Mouse (Mus musculus): ENCODE measurements around the gene Mfsd6.

DNA sequence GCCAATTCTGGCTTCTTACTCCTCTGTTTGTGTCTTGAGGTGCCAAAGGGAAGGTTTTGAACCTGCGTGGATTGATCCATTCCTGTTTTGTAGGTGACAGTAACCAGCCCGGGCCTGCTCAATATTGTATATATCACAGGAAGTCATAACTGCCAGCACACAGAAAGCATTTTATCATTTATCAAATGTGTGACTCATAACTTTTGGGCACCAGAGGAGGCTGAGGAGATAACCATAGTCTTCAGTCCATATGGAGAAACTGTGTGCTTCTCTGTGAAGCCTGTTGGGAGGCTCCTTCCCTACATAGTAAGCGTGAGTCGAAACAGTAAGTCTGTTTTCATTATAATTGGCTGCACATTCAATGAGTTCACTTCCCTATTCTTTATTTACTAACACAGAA is 86.5 kb downstream of the Mfsd6 start:
- no peak for TF ChIP-seq POLR2AphosphoS2 (IDR thresholded peaks at IDR 0.05; ENCODE audit: low read depth, low read length)
- TF ChIP-seq KAT2A (IDR thresholded peaks at IDR 0.05; ENCODE audit: insufficient replicate concordance, low read length): no peak
- no peak for TF ChIP-seq USF1 (IDR thresholded peaks at IDR 0.05; ENCODE audit: low read depth, low read length)
- TF ChIP-seq E2F4 (IDR thresholded peaks at IDR 0.05; ENCODE audit: insufficient replicate concordance, low read depth, low read length): no peak
- no peak for TF ChIP-seq POLR2A (IDR thresholded peaks at IDR 0.05; ENCODE audit: low read depth, low read length)
- TF ChIP-seq CTCF (conservative IDR thresholded peaks at IDR 0.05 in 1 of 2, IDR thresholded peaks at IDR 0.05 in 1 of 2; ENCODE audit: low read depth in 2 of 2, low read length in 2 of 2): no peak
- no peak for TF ChIP-seq EP300 (IDR thresholded peaks at IDR 0.05; ENCODE audit: low read length)
- TF ChIP-seq MAX (IDR thresholded peaks at IDR 0.05; ENCODE audit: low read length): no peak
- TF ChIP-seq TCF12 (IDR thresholded peaks at IDR 0.05; ENCODE audit: low read depth, low read length): no peak
- no peak for TF ChIP-seq BHLHE40 (IDR thresholded peaks at IDR 0.05; ENCODE audit: low read depth, low read length)
- TF ChIP-seq PAX5 (IDR thresholded peaks at IDR 0.05; ENCODE audit: low read length): no peak
